Mouse (Mus musculus) embryonic facial prominence, embryonic 13.5 days (tissue): Measurements from ENCODE around the gene 9830107B12Rik. TPM values are rescaled to one million over a fixed set of nuclear protein-coding genes. Genes with fewer than 3 reads are reported as not detected.
"Not testable (repeated sequence)": the region's sequence is repeated elsewhere in the genome, so short reads cannot be mapped to it uniquely, and the experiment has no call there.

Source experiments
- ATAC-seq: fragments of 200-750 bp; cut with Nextera tagmentation; 2 replicates; pipeline ENCODE4 v1.8.0; 2017; ENCODE audit warnings: low read depth; ENCODE audit not compliant: insufficient number of reproducible peaks, insufficient read depth, low FRiP score, low TSS enrichment
- H3K27ac ChIP-seq: fragments of 300-500 bp; sonication (generic); 2 replicates; pipeline ENCODE4 v1.5.1; 2015; ENCODE audit warnings: moderate library complexity, mild to moderate bottlenecking, inconsistent platforms
- H3K27me3 ChIP-seq: fragments of 300-500 bp; sonication (generic); 2 replicates; pipeline ENCODE4 v1.6.1; 2015; ENCODE audit warnings: mild to moderate bottlenecking, inconsistent platforms
- H3K36me3 ChIP-seq: fragments of 300-500 bp; sonication (generic); 2 replicates; pipeline ENCODE4 v1.6.1; 2015; ENCODE audit warnings: mild to moderate bottlenecking, inconsistent platforms
- H3K4me1 ChIP-seq: fragments of 300-500 bp; sonication (generic); 2 replicates; pipeline ENCODE4 v1.6.1; 2015; ENCODE audit warnings: inconsistent platforms
- H3K4me2 ChIP-seq: fragments of 300-500 bp; sonication (generic); 2 replicates; pipeline ENCODE4 v1.6.1; 2015; ENCODE audit warnings: moderate library complexity, mild to moderate bottlenecking, inconsistent platforms
- H3K4me3 ChIP-seq: fragments of 300-500 bp; sonication (generic); 2 replicates; pipeline ENCODE4 v1.5.1; 2015; ENCODE audit warnings: mild to moderate bottlenecking, inconsistent platforms
- H3K9ac ChIP-seq: fragments of 300-500 bp; sonication (generic); 2 replicates; pipeline ENCODE4 v1.6.1; 2015; ENCODE audit warnings: mild to moderate bottlenecking, inconsistent platforms
- H3K9me3 ChIP-seq: fragments of 300-500 bp; sonication (generic); 2 replicates; pipeline ENCODE4 v1.6.1; 2016; ENCODE audit warnings: inconsistent platforms
- WGBS: fragments of 180-500 bp; shearing (Covaris S2); methylation state at CpG from one replicate; pipeline ENCODE4 v1.1.7; 2015; ENCODE audit warnings: mixed read lengths; 5-methylcytosine and 5-hydroxymethylcytosine counted together
- polyA plus RNA-seq: library from polyadenylated mRNA; unstranded; fragments of >200 nt; fragmentation: Nextera tagmentation; extraction: Ambion mirVana; gene quantifications from 2 replicates; pipeline ENCODE4 v1.2.1, GENCODE M21; 2015

Gene 9830107B12Rik
- not detected in 2 replicates for polyA plus RNA-seq

- Histone ChIP-seq H3K36me3 (no peaks in the 10 kb centered on the region), H3K4me2 (no peak within 1 kb of the TSS), H3K27ac (no peak within 1 kb of the TSS), H3K27me3 (no peaks in the 10 kb centered on the region), H3K9me3 (no peaks in the 10 kb centered on the region), H3K9ac (peak within 1 kb of the TSS; percentile 46; the same call in 1 of the 2 replicates), H3K4me1 (no peaks in the 10 kb centered on the region), H3K4me3 (no peak within 1 kb of the TSS)
- WGBS, result 75% methylated on average over 3 of the region's 3 CpGs
- ATAC-seq, result no peak
These were observed at the start of gene 9830107B12Rik for GRCm38 (mm10) chr17:48146120-48146519. 9830107B12Rik (minus strand) TSS chr17:48146268.

- no peaks in the 10 kb centered on the region for H3K36me3 ChIP-seq
- H3K4me3 ChIP-seq, result no peak overlapping the region
- H3K27me3 ChIP-seq, result no peaks in the 10 kb centered on the region
- ATAC-seq, result no peak
- H3K9me3 ChIP-seq, result no peaks in the 10 kb centered on the region
- no peak overlapping the region for H3K9ac ChIP-seq
- no peaks in the 10 kb centered on the region for H3K4me1 ChIP-seq
- H3K4me2 ChIP-seq, result no peak overlapping the region
- no peak overlapping the region for H3K27ac ChIP-seq
- WGBS, result 70% methylated on average over 2 of the region's 2 CpGs
These were observed 46.3 kb upstream of the 9830107B12Rik start for GRCm38 (mm10) chr17:48192366-48192765.

- WGBS, result 71% methylated on average over 5 of the region's 5 CpGs
- no peak overlapping the region for H3K4me3 ChIP-seq
- H3K27ac ChIP-seq, result no peak overlapping the region
- H3K27me3 ChIP-seq, result no peaks in the 10 kb centered on the region
- H3K36me3 ChIP-seq, result no peaks in the 10 kb centered on the region
- no peaks in the 10 kb centered on the region for H3K9me3 ChIP-seq
- no peak overlapping the region for H3K9ac ChIP-seq
- ATAC-seq, result no peak
- no peak overlapping the region for H3K4me2 ChIP-seq
- H3K4me1 ChIP-seq, result no peaks in the 10 kb centered on the region
These were observed 39.2 kb upstream of the 9830107B12Rik start for GRCm38 (mm10) chr17:48185252-48185651.

GRCm38 (mm10) chr17:48167103-48167502 lies 21.0 kb upstream of the 9830107B12Rik start, which contains the start of gene A530064D06Rik:
A530064D06Rik (minus strand) TSS chr17:48167275.
- not testable (repeated sequence) for ATAC-seq, H3K4me1 ChIP-seq, H3K36me3 ChIP-seq, H3K9ac ChIP-seq, H3K27ac ChIP-seq, H3K4me2 ChIP-seq, H3K27me3 ChIP-seq, H3K9me3 ChIP-seq, H3K4me3 ChIP-seq
- 74% methylated on average over 2 of the region's 2 CpGs for WGBS

GRCm38 (mm10) chr17:48157382-48158076 lies 11.5 kb upstream of the 9830107B12Rik start:
- Histone ChIP-seq H3K27ac (no peak overlapping the region), H3K9ac (no peak overlapping the region), H3K4me1 (no peaks in the 10 kb centered on the region), H3K27me3 (no peaks in the 10 kb centered on the region), H3K36me3 (no peaks in the 10 kb centered on the region), H3K4me3 (no peak overlapping the region), H3K4me2 (no peak overlapping the region), H3K9me3 (0 out of 2 replicates have a peak, but pooled peaks cover 10% of the 10 kb centered on the region)
- no peak for ATAC-seq
- 56% methylated on average over 1 of the region's 1 CpGs for WGBS

- ATAC-seq, result no peak
- no peak overlapping the region for H3K9ac ChIP-seq
- 83% methylated on average over 2 of the region's 2 CpGs for WGBS
These were observed 13.3 kb downstream of the 9830107B12Rik start for GRCm38 (mm10) chr17:48132810-48133209.

DNA sequence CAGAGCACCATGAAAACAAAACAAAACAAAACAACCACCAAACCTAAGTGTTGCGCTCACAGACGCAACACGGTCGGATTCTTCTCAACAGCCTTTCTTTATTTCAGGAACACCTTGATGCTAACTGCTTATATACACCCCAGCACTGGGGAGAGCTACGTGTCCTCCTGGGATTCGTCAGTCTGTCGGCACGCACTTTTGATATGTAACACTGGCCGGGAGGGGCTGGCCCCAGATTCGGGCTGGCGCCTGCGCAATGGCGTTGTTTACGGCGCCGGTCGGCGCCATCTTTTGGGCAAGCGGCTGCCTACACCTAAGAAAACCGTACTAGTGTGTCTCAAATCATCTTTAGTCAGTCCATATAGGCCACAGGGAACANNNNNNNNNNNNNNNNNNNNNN lies 25.6 kb downstream of the 9830107B12Rik start:
- Histone ChIP-seq H3K9me3 (0 out of 2 replicates have a peak, but pooled peaks cover 3% of the 10 kb centered on the region), H3K36me3 (no peaks in the 10 kb centered on the region), H3K4me2 (no peak overlapping the region), H3K4me1 (no peaks in the 10 kb centered on the region), H3K4me3 (no peak overlapping the region), H3K27ac (no peak overlapping the region), H3K27me3 (no peaks in the 10 kb centered on the region), H3K9ac (no peak overlapping the region)
- no peak for ATAC-seq
- WGBS, result 91% methylated on average over 20 of the region's 20 CpGs

More at GRCm38 (mm10) chr17:48132810-48133209, 13.3 kb downstream of the 9830107B12Rik start:
- H3K4me2 ChIP-seq, result no peak overlapping the region
- no peaks in the 10 kb centered on the region for H3K4me1 ChIP-seq
- H3K4me3 ChIP-seq, result no peak overlapping the region
- H3K27ac ChIP-seq, result no peak overlapping the region
- H3K27me3 ChIP-seq, result no peaks in the 10 kb centered on the region
- no peaks in the 10 kb centered on the region for H3K36me3 ChIP-seq
- H3K9me3 ChIP-seq, result no peaks in the 10 kb centered on the region

GRCm38 (mm10) chr17:48119656-48120055 lies 26.4 kb downstream of the 9830107B12Rik start:
- Histone ChIP-seq H3K9me3 (0 out of 2 replicates have a peak, but pooled peaks cover 3% of the 10 kb centered on the region), H3K36me3 (no peaks in the 10 kb centered on the region), H3K4me1 (no peaks in the 10 kb centered on the region), H3K27ac (no peak overlapping the region), H3K4me2 (no peak overlapping the region), H3K9ac (no peak overlapping the region), H3K4me3 (no peak overlapping the region), H3K27me3 (no peaks in the 10 kb centered on the region)
- ATAC-seq, result no peak; the same call in 1 of the 2 replicates
- WGBS, result 24% methylated on average over 3 of the region's 3 CpGs

GRCm38 (mm10) chr17:48118570-48118969 lies 27.5 kb downstream of the 9830107B12Rik start:
- H3K27me3 ChIP-seq, result no peaks in the 10 kb centered on the region
- no peak overlapping the region for H3K9ac ChIP-seq
- H3K4me1 ChIP-seq, result no peaks in the 10 kb centered on the region
- WGBS, result 78% methylated on average over 1 of the region's 1 CpGs
- H3K27ac ChIP-seq, result no peak overlapping the region
- no peak for ATAC-seq
- H3K9me3 ChIP-seq, result 0 out of 2 replicates have a peak, but pooled peaks cover 3% of the 10 kb centered on the region
- no peak overlapping the region for H3K4me2 ChIP-seq
- H3K36me3 ChIP-seq, result no peaks in the 10 kb centered on the region
- H3K4me3 ChIP-seq, result no peak overlapping the region

GRCm38 (mm10) chr17:48110547-48111287 lies 35.4 kb downstream of the 9830107B12Rik start:
- H3K27ac ChIP-seq, result no peak overlapping the region
- no peak overlapping the region for H3K4me3 ChIP-seq
- ATAC-seq, result no peak
- no peak overlapping the region for H3K9ac ChIP-seq
- no peaks in the 10 kb centered on the region for H3K9me3 ChIP-seq
- no peak overlapping the region for H3K4me2 ChIP-seq
- no peaks in the 10 kb centered on the region for H3K36me3 ChIP-seq
- no peaks in the 10 kb centered on the region for H3K4me1 ChIP-seq
- 44% methylated on average over 8 of the region's 8 CpGs for WGBS
- H3K27me3 ChIP-seq, result no peaks in the 10 kb centered on the region

- no peak overlapping the region for H3K4me3 ChIP-seq
- H3K36me3 ChIP-seq, result no peaks in the 10 kb centered on the region
- no peaks in the 10 kb centered on the region for H3K4me1 ChIP-seq
- no peak overlapping the region for H3K9ac ChIP-seq
- H3K9me3 ChIP-seq, result no peaks in the 10 kb centered on the region
- H3K27me3 ChIP-seq, result no peaks in the 10 kb centered on the region
- no peak for ATAC-seq
- 73% methylated on average over 3 of the region's 3 CpGs for WGBS
- no peak overlapping the region for H3K27ac ChIP-seq
- no peak overlapping the region for H3K4me2 ChIP-seq
These were observed 37.5 kb downstream of the 9830107B12Rik start for GRCm38 (mm10) chr17:48108520-48108919.

DNA sequence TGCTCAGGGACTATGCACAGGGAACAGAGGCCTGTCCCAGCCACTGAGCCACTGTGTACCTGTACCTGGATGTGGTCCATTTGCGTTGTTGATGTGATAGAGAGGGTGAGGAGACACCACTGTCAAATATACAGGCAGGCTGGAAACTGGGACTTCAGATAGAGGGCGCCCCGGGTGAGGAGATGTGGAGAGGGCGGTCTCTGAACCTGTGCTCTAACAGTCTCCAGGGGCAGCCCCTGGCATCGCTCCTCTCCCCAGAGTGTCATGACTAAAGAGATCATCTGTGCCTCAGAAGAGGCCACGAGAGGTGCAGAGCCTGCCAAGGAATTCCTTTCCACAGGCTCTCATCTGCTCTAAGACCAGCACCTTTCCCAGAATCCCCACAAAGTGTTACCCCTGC lies 38.2 kb downstream of the 9830107B12Rik start:
- Histone ChIP-seq H3K4me1 (no peaks in the 10 kb centered on the region), H3K36me3 (no peaks in the 10 kb centered on the region), H3K27me3 (no peaks in the 10 kb centered on the region), H3K4me2 (no peak overlapping the region), H3K27ac (no peak overlapping the region), H3K9me3 (no peaks in the 10 kb centered on the region), H3K4me3 (no peak overlapping the region), H3K9ac (no peak overlapping the region)
- no peak for ATAC-seq
- 51% methylated on average over 6 of the region's 6 CpGs for WGBS
